9 mouse cellular contexts compared by ENCODE assay signal in the genomic region with DNA sequence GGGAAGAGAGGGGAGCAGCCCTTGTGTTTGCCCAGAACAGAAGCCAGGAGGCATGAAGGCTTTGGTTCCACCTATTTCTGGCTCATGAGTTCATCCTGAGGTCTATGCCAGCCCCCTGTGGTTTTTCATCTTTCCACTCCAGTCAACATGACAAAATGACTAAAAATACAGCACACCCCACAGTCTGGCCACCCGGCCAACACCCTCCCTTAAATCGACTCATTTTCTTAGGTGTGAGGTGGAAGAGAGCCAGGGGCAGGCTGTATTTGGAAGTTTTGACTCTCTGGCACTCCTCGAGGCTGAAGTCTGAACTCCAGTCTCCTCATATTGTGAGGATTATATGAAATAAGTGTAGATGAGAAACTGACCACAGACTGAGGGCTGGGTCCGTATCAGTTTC. TPM values are rescaled to one million over a fixed set of nuclear protein-coding genes. Genes with fewer than 3 reads are reported as not detected.
DNase-seq lines count a peak whose midpoint lies in the region; ATAC-seq and TF ChIP-seq lines count a peak whose summit lies in the region.
"Had no signal": no experiment of that assay in that cellular context is flagged by ENCODE, and none has a peak within 500 bp of the region (broad histone marks: within the 10 kb centered on the region; RNA-seq: fewer than 3 reads in every experiment).

No protein-coding gene starts in this region.

- no peaks in the 10 kb centered on the region for H3K36me3 ChIP-seq in kidney, embryonic 14.5 days (ENCODE audit: control insufficient read depth, insufficient read depth, low read length)
- H3K36me3 ChIP-seq: limb, embryonic 12.5 days had no signal

- H3K27me3 ChIP-seq in Patski: no peaks in the 10 kb centered on the region
- no peaks in the 10 kb centered on the region for H3K27me3 ChIP-seq in kidney, embryonic 14.5 days (ENCODE audit: control insufficient read depth, insufficient read depth, low read length)
- H3K27me3 ChIP-seq: limb, embryonic 12.5 days had no signal

- no peak overlapping the region for H3K4me3 ChIP-seq in gastrocnemius, adult 2 months
- H3K4me3 ChIP-seq in kidney, embryonic 14.5 days (ENCODE audit: low read length): no peak overlapping the region
- H3K4me3 ChIP-seq: limb, embryonic 12.5 days had no signal

- DNase-seq in layer of hippocampus, adult 11-12 months (ENCODE audit: low spot score): peak; percentile 24
- no peak for DNase-seq in layer of hippocampus, postnatal 36 days
- peak; percentile 95 for DNase-seq in Patski (ENCODE audit: low read depth, low spot score)
- DNase-seq in gastrocnemius, adult 2 months: peak; percentile 84
- no peak for DNase-seq in spleen, postnatal 14 days (ENCODE audit: low spot score in 2 of 2)
- DNase-seq in adrenal gland, adult 18-20 months (ENCODE audit: low spot score in 2 of 2): no peak

- peak; percentile 98 for ATAC-seq in Patski
- ATAC-seq in kidney, embryonic 14.5 days (ENCODE audit: low FRiP score, low TSS enrichment): peak; percentile 39; the same call in 1 of the 2 replicates
- ATAC-seq in neutrophil, adult 5-6 weeks (ENCODE audit: extremely low read depth, insufficient number of reproducible peaks, low FRiP score, poor library complexity, severe bottlenecking): peak; percentile 75; the same call in 1 of the 2 replicates

- 80% methylated on average over 4 of the region's 4 CpGs for WGBS in kidney, embryonic 14.5 days

- peak overlapping the region; percentile 70 for H3K27ac ChIP-seq in gastrocnemius, adult 2 months
- no peak overlapping the region for H3K27ac ChIP-seq in kidney, embryonic 14.5 days (ENCODE audit: low read depth, low read length)
- H3K27ac ChIP-seq: limb, embryonic 12.5 days had no signal

- H3K9ac ChIP-seq in kidney, embryonic 14.5 days (ENCODE audit: low read depth, low read length): no peak overlapping the region
- H3K9ac ChIP-seq: limb, embryonic 12.5 days had no signal

- peak; percentile 83 for TF ChIP-seq CTCF in Patski (IDR thresholded peaks at IDR 0.05)
- TF ChIP-seq CTCF in gastrocnemius, adult 2 months (IDR thresholded peaks at IDR 0.05): peak; percentile 64

- no peak overlapping the region for H3K4me2 ChIP-seq in kidney, embryonic 14.5 days (replicated peaks; ENCODE audit: low read depth, low read length)
- H3K4me2 ChIP-seq: limb, embryonic 12.5 days had no signal

- no peaks in the 10 kb centered on the region for H3K4me1 ChIP-seq in kidney, embryonic 14.5 days (ENCODE audit: control insufficient read depth, insufficient read depth, low read length)
- H3K4me1 ChIP-seq: limb, embryonic 12.5 days had no signal

- CTCF ChIA-PET in Patski (lab: Charles Lee): interaction anchor here (1.1 to 1.4 kb wide), 4 partner anchors 10 to 59 kb away, joined by 3 to 4 read pairs (median 3); no protein-coding TSS in a partner anchor

- in situ Hi-C loops in Patski (cut with MboI; ENCODE audit: low pct_unique_long_range_greater_than_20kb): no loop called here

- no peaks in the 10 kb centered on the region for H3K9me3 ChIP-seq in kidney, embryonic 14.5 days (ENCODE audit: control insufficient read depth, low read length)
- H3K9me3 ChIP-seq: limb, embryonic 12.5 days had no signal

- POLR2A ChIA-PET in Patski (lab: Charles Lee): interaction anchor here (0.6 kb wide), 2 partner anchors 48 to 76 kb away, joined by 4 read pairs; no protein-coding TSS in a partner anchor

- intact Hi-C loops in gastrocnemius, adult 2 months (cut with DNase I): loop anchor here (5.0 to 10.0 kb wide), 2 partner anchors 55 to 98 kb away; a partner anchor contains a TSS

RNA-seq across cellular contexts. Expression of a gene that starts 55.0 kb away (rescaled TPM):
- total RNA-seq in layer of hippocampus, postnatal 36 days (2021): 100 to 1,000 TPM; 457 to 503 TPM
- 654 TPM for polyA plus RNA-seq in Patski (2021)
- total RNA-seq in gastrocnemius, adult 2 months (2021): 10 to 100 TPM; 20.4 to 28.2 TPM
- polyA plus RNA-seq in kidney, embryonic 14.5 days (2014; fragmentation: Nextera tagmentation; extraction: Ambion mirVana): 785 and 857 TPM in 2 replicates
- 93.1 and 98.3 TPM in 2 replicates for total RNA-seq in neutrophil, adult 5-6 weeks (2017)
- 100 to 1,000 TPM; 267 to 313 TPM for total RNA-seq in adrenal gland, adult 18-20 months (2021)

Comparison
In these comparisons a context has a peak if more than half of its experiments do, and no peak if none do; other contexts are left out.
1. DNase-seq: peak in layer of hippocampus, adult 11-12 months (single experiment), Patski (single experiment) and gastrocnemius, adult 2 months (single experiment); none in layer of hippocampus, postnatal 36 days (0 of 2), spleen, postnatal 14 days (0 of 2) and adrenal gland, adult 18-20 months (0 of 2).
2. ATAC-seq: peak in every context shown above with its lines; median percentile 98 in Patski; 75 in neutrophil, adult 5-6 weeks; 39 in kidney, embryonic 14.5 days.